Mouse (Mus musculus) ovary, adult 2 months (tissue): Measurements from ENCODE around the gene Vmn1r192. TPM values are rescaled to one million over a fixed set of nuclear protein-coding genes. Genes with fewer than 3 reads are reported as not detected.

Source experiments
- polyA plus RNA-seq: library from polyadenylated mRNA; depleted of rRNA; stranded (reverse); fragments of >200 nt; gene quantifications from 2 replicates; pipeline ENCODE4 v1.2.3, GENCODE M21; 2012; rRNA removed

Gene Vmn1r192
- not detected in 2 replicates for polyA plus RNA-seq

GRCm38 (mm10) chr13:22191041-22191440 is at the start of gene Vmn1r192:
TSS of gene Vmn1r192 (minus strand) at chr13:22191141.

GRCm38 (mm10) chr13:22223060-22223459 is 32.1 kb upstream of the Vmn1r192 start, which contains the start of gene Vmn1r193:
TSS of gene Vmn1r193 (minus strand) at chr13:22223160.

GRCm38 (mm10) chr13:22183869-22184268 is 7.1 kb downstream of the Vmn1r192 start, which contains the start of gene Vmn1r191:
TSS of gene Vmn1r191 (minus strand) at chr13:22183969.

Other genes with a start within 250 kb of the Vmn1r192 start
- 3.0 and 4.7 TPM in 2 replicates for gene Zfp184, start 246.0 kb downstream of the Vmn1r192 start, polyA plus RNA-seq
- gene Pom121l2, start 209.9 kb downstream of the Vmn1r192 start, polyA plus RNA-seq = not detected in 2 replicates
- 0.15 and 0.25 TPM in 2 replicates for gene Prss16, start 181.4 kb downstream of the Vmn1r192 start, polyA plus RNA-seq
- 56.4 and 124 TPM in 2 replicates for gene Hist1h2ah, start 155.6 kb downstream of the Vmn1r192 start, polyA plus RNA-seq
- 30.5 and 38.9 TPM in 2 replicates for gene Hist1h2bk, start 155.3 kb downstream of the Vmn1r192 start, polyA plus RNA-seq
- 9.8 and 12.4 TPM in 2 replicates for gene Hist1h4i, start 149.8 kb downstream of the Vmn1r192 start, polyA plus RNA-seq
- 15.5 and 16.5 TPM in 2 replicates for gene Hist1h2ag, start 148.2 kb downstream of the Vmn1r192 start, polyA plus RNA-seq
- 16.9 and 22.8 TPM in 2 replicates for gene Hist1h2bj, start 147.9 kb downstream of the Vmn1r192 start, polyA plus RNA-seq
- gene Vmn1r188, start 106.7 kb downstream of the Vmn1r192 start, polyA plus RNA-seq = not detected in 2 replicates
- gene Vmn1r189, start 85.3 kb downstream of the Vmn1r192 start, polyA plus RNA-seq = not detected in 2 replicates
- gene Vmn1r191, start 7.2 kb downstream of the Vmn1r192 start, polyA plus RNA-seq = not detected in 2 replicates
- not detected in 2 replicates for gene Vmn1r193, start 32.0 kb upstream of the Vmn1r192 start, polyA plus RNA-seq
- not detected in 2 replicates for gene Vmn1r194, start 53.1 kb upstream of the Vmn1r192 start, polyA plus RNA-seq
- gene Vmn1r195, start 79.4 kb upstream of the Vmn1r192 start, polyA plus RNA-seq = not detected in 2 replicates
- gene Vmn1r196, start 98.8 kb upstream of the Vmn1r192 start, polyA plus RNA-seq = not detected in 2 replicates
- gene Vmn1r197, start 133.4 kb upstream of the Vmn1r192 start, polyA plus RNA-seq = not detected in 2 replicates
- gene Vmn1r198, start 159.2 kb upstream of the Vmn1r192 start, polyA plus RNA-seq = not detected in 2 replicates
- gene Vmn1r199, start 188.7 kb upstream of the Vmn1r192 start, polyA plus RNA-seq = not detected in 2 replicates
- not detected in 2 replicates for gene Vmn1r200, start 199.2 kb upstream of the Vmn1r192 start, polyA plus RNA-seq